Mouse (Mus musculus) forelimb bud, embryonic 11.5 days (tissue): ENCODE measurements around the gene Cacna2d1.

ENCODE experiments used
- DNase-seq: peaks from one replicate; pipeline ENCODE4 v3.0.0-alpha.2; 2012; ENCODE audit warnings: low read depth, low spot score

The Cacna2d1 gene

GRCm38 (mm10) chr5:16056795-16057194, 122.3 kb downstream of the Cacna2d1 start:
- no peak for DNase-seq

- no peak for DNase-seq
These were observed 128.3 kb downstream of the Cacna2d1 start for GRCm38 (mm10) chr5:16062773-16063172.

GRCm38 (mm10) chr5:16063273-16063672, 128.8 kb downstream of the Cacna2d1 start:
- DNase-seq, result no peak

- no peak for DNase-seq
These were observed 129.5 kb downstream of the Cacna2d1 start for GRCm38 (mm10) chr5:16063949-16064348.

- DNase-seq, result peak; percentile 58
These were observed 131.3 kb downstream of the Cacna2d1 start for GRCm38 (mm10) chr5:16065816-16066215.

GRCm38 (mm10) chr5:16082253-16082652, 147.8 kb downstream of the Cacna2d1 start:
- no peak for DNase-seq

GRCm38 (mm10) chr5:16086979-16087902, 152.8 kb downstream of the Cacna2d1 start:
- no peak for DNase-seq

- no peak for DNase-seq
These were observed 153.5 kb downstream of the Cacna2d1 start for GRCm38 (mm10) chr5:16087995-16088394.

- DNase-seq, result no peak
These were observed 158.0 kb downstream of the Cacna2d1 start for GRCm38 (mm10) chr5:16092540-16092939.

- no peak for DNase-seq
These were observed 158.7 kb downstream of the Cacna2d1 start for GRCm38 (mm10) chr5:16093071-16093693.

GRCm38 (mm10) chr5:16095345-16095744, 160.9 kb downstream of the Cacna2d1 start:
- DNase-seq, result no peak

GRCm38 (mm10) chr5:16098766-16099165, 164.3 kb downstream of the Cacna2d1 start:
- DNase-seq, result no peak

GRCm38 (mm10) chr5:16101820-16102219, 167.3 kb downstream of the Cacna2d1 start:
- DNase-seq, result no peak

GRCm38 (mm10) chr5:16105701-16106100, 171.2 kb downstream of the Cacna2d1 start:
- no peak for DNase-seq

GRCm38 (mm10) chr5:16110643-16111042, 176.2 kb downstream of the Cacna2d1 start:
- no peak for DNase-seq

GRCm38 (mm10) chr5:16113879-16114278, 179.4 kb downstream of the Cacna2d1 start:
- DNase-seq, result no peak

GRCm38 (mm10) chr5:16121334-16121733, 186.8 kb downstream of the Cacna2d1 start:
- no peak for DNase-seq

- no peak for DNase-seq
These were observed 187.6 kb downstream of the Cacna2d1 start for GRCm38 (mm10) chr5:16122110-16122509.

- no peak for DNase-seq
These were observed 200.0 kb downstream of the Cacna2d1 start for GRCm38 (mm10) chr5:16134286-16135094.

- no peak for DNase-seq
These were observed 201.5 kb downstream of the Cacna2d1 start for GRCm38 (mm10) chr5:16135986-16136385.

GRCm38 (mm10) chr5:16136839-16137238, 202.3 kb downstream of the Cacna2d1 start:
- no peak for DNase-seq

GRCm38 (mm10) chr5:16146602-16147001, 212.1 kb downstream of the Cacna2d1 start:
- DNase-seq, result no peak
